Comparison of ENCODE assay signal across 9 mouse cellular contexts in genomic region chr9:44135731-44136411, GRCm38 (mm10). TPM values are rescaled to one million over a fixed set of nuclear protein-coding genes. Genes with fewer than 3 reads are reported as not detected.
DNase-seq lines count a peak whose midpoint lies in the region; ATAC-seq and TF ChIP-seq lines count a peak whose summit lies in the region.
"Had no signal": no experiment of that assay in that cellular context is flagged by ENCODE, and none has a peak within 500 bp of the region (broad histone marks: within the 10 kb centered on the region; RNA-seq: fewer than 3 reads in every experiment).

No protein-coding gene starts in this region.

- ATAC-seq in heart, embryonic 14.5 days (ENCODE audit: insufficient number of reproducible peaks, insufficient read depth, low FRiP score, low read depth): peak; percentile 37; the same call in 1 of the 2 replicates
- peak; percentile 24 for ATAC-seq in heart, postnatal 0 days (ENCODE audit: insufficient read depth, low read depth)
- 0 out of 2 replicates have a peak, but pooled peaks have one; percentile 20 for ATAC-seq in megakaryocyte progenitor cell, adult 5-6 weeks (replicated peaks; ENCODE audit: poor library complexity)

- 7% methylated on average over 7 of the region's 7 CpGs for WGBS in heart, embryonic 14.5 days
- WGBS in heart, postnatal 0 days: 12% methylated on average over 7 of the region's 7 CpGs

- H3K4me3 ChIP-seq in heart, embryonic 14.5 days (ENCODE audit: control insufficient read depth in 1 of 2, insufficient read depth in 1 of 2, low read depth in 1 of 2, low read length in 2 of 2): peak overlapping the region; percentile 73 to 90
- H3K4me3 ChIP-seq in heart, postnatal 0 days (ENCODE audit: low read depth, low read length): peak overlapping the region; percentile 76

- peak; percentile 22; the same call in 1 of the 2 replicates for TF ChIP-seq EP300 in heart, postnatal 0 days (IDR thresholded peaks at IDR 0.05; ENCODE audit: low read depth)

- H3K9ac ChIP-seq in heart, embryonic 14.5 days (ENCODE audit: low read length): peak overlapping the region; percentile 90
- H3K9ac ChIP-seq in heart, postnatal 0 days (replicated peaks; ENCODE audit: low read depth, low read length): peak overlapping the region; percentile 87

- no peak for DNase-seq in heart, adult 18-20 months
- peak; percentile 56 for DNase-seq in brain, embryonic 14.5 days (ENCODE audit: low read depth)
- peak; percentile 37 for DNase-seq in heart, postnatal 0 days (ENCODE audit: low spot score)
- no peak for DNase-seq in ovary, postnatal 10 days (ENCODE audit: low spot score)
- DNase-seq in right cerebral cortex, postnatal 14 days: no peak
- DNase-seq in layer of hippocampus, adult 8-10 months (ENCODE audit: low spot score in 2 of 2): no peak

- peak overlapping the region; percentile 92 to 99 for H3K27ac ChIP-seq in heart, embryonic 14.5 days (replicated peaks in 1 of 2; ENCODE audit: control insufficient read depth in 1 of 2, insufficient read depth in 1 of 2, low read depth in 2 of 2, low read length in 2 of 2)
- peak overlapping the region; percentile 97 for H3K27ac ChIP-seq in heart, postnatal 0 days (ENCODE audit: low read depth)
- H3K27ac ChIP-seq: macrophage had no signal

- peak overlapping the region; percentile 88 for H3K4me2 ChIP-seq in heart, embryonic 14.5 days (ENCODE audit: low read length)
- peak overlapping the region; percentile 91 for H3K4me2 ChIP-seq in heart, postnatal 0 days (ENCODE audit: low read depth, low read length)

- TF ChIP-seq POLR2A in brain, embryonic 14.5 days (IDR thresholded peaks at IDR 0.05; ENCODE audit: borderline replicate concordance, extremely low read depth, insufficient read depth, insufficient read length, poor library complexity, severe bottlenecking): no peak

- TF ChIP-seq CTCF in brain, embryonic 14.5 days (IDR thresholded peaks at IDR 0.05; ENCODE audit: borderline replicate concordance, extremely low read depth, insufficient read depth, insufficient read length): no peak
- no peak for TF ChIP-seq CTCF in heart, postnatal 0 days (IDR thresholded peaks at IDR 0.05; ENCODE audit: low read depth)

- H3K36me3 ChIP-seq in heart, embryonic 14.5 days (ENCODE audit: control insufficient read depth, insufficient read depth, low read length): peaks cover 48% of the 10 kb centered on the region
- peaks cover 43% of the 10 kb centered on the region for H3K36me3 ChIP-seq in heart, postnatal 0 days (replicated peaks; ENCODE audit: control insufficient read depth, insufficient read depth, low read length)

- H3K4me1 ChIP-seq in heart, embryonic 14.5 days (ENCODE audit: control insufficient read depth in 2 of 2, insufficient read depth in 2 of 2, low read length in 2 of 2): peaks cover 28 to 51% of the 10 kb centered on the region in 2 experiments
- peaks cover 23% of the 10 kb centered on the region for H3K4me1 ChIP-seq in heart, postnatal 0 days (ENCODE audit: control insufficient read depth, insufficient read depth)

- H3K9me3 ChIP-seq in heart, embryonic 14.5 days (ENCODE audit: control insufficient read depth, low read length): no peaks in the 10 kb centered on the region
- no peaks in the 10 kb centered on the region for H3K9me3 ChIP-seq in heart, postnatal 0 days (replicated peaks; ENCODE audit: control insufficient read depth, low read length)

- H3K27me3 ChIP-seq in heart, embryonic 14.5 days (ENCODE audit: control insufficient read depth, insufficient read depth, low read length): no peaks in the 10 kb centered on the region
- no peaks in the 10 kb centered on the region for H3K27me3 ChIP-seq in heart, postnatal 0 days (ENCODE audit: control insufficient read depth, insufficient read depth, low read length)

RNA-seq across cellular contexts. Expression of gene Mcam, which starts 1.6 kb away (rescaled TPM):
- polyA plus RNA-seq in heart, embryonic 14.5 days (2014; fragmentation: Nextera tagmentation; extraction: Ambion mirVana): 129 and 130 TPM in 2 replicates
- 10 to 100 TPM; 31.0 to 38.6 TPM for total RNA-seq in heart, adult 18-20 months (2021)
- 28.5 and 28.9 TPM in 2 replicates for polyA plus RNA-seq in brain, embryonic 14.5 days (2012; rRNA removed)
- 190 and 209 TPM in 2 replicates for total RNA-seq in heart, postnatal 0 days (2014; rRNA removed; ENCODE audit: low replicate concordance)
- polyA plus RNA-seq in heart, postnatal 0 days (2015; fragmentation: Nextera tagmentation; extraction: Ambion mirVana): 47.1 and 54.2 TPM in 2 replicates
- total RNA-seq in megakaryocyte progenitor cell, adult 5-6 weeks (2015): 0.12 TPM in 1 of 2 replicates, not detected in the other
- total RNA-seq in megakaryocyte progenitor cell, adult 5-6 weeks (2017): 0.14 TPM in 1 of 2 replicates, not detected in the other
- 10 to 100 TPM; 13.3 to 16.8 (median 14.8) TPM for total RNA-seq in layer of hippocampus, adult 8-10 months (2022)
- polyA plus RNA-seq: macrophage had no signal

RNA-seq across cellular contexts. Expression of gene Rnf26, which starts 22.6 kb away (rescaled TPM):
- polyA plus RNA-seq in heart, embryonic 14.5 days (2014; fragmentation: Nextera tagmentation; extraction: Ambion mirVana): 30.4 and 32.9 TPM in 2 replicates
- total RNA-seq in heart, adult 18-20 months (2021): 1 to 10 TPM; 5.9 to 6.0 TPM
- polyA plus RNA-seq in brain, embryonic 14.5 days (2012; rRNA removed): 31.4 and 34.7 TPM in 2 replicates
- 13.0 and 16.6 TPM in 2 replicates for total RNA-seq in heart, postnatal 0 days (2014; rRNA removed; ENCODE audit: low replicate concordance)
- 13.7 and 14.1 TPM in 2 replicates for polyA plus RNA-seq in heart, postnatal 0 days (2015; fragmentation: Nextera tagmentation; extraction: Ambion mirVana)
- total RNA-seq in megakaryocyte progenitor cell, adult 5-6 weeks (2015): 47.7 and 59.6 TPM in 2 replicates
- 19.1 and 21.2 TPM in 2 replicates for total RNA-seq in megakaryocyte progenitor cell, adult 5-6 weeks (2017)
- 10 to 100 TPM; 27.2 to 31.7 (median 28.4) TPM for total RNA-seq in layer of hippocampus, adult 8-10 months (2022)

RNA-seq across cellular contexts. Expression of gene Gm49380, which starts 22.6 kb away (rescaled TPM):
- polyA plus RNA-seq in heart, embryonic 14.5 days (2014; fragmentation: Nextera tagmentation; extraction: Ambion mirVana): 0.07 and 0.08 TPM in 2 replicates
- total RNA-seq in heart, adult 18-20 months (2021): under 1 TPM in 1 of 2 experiments, not detected in 1; 0.37 TPM
- polyA plus RNA-seq in brain, embryonic 14.5 days (2012; rRNA removed): 0.06 and 0.29 TPM in 2 replicates
- total RNA-seq in heart, postnatal 0 days (2014; rRNA removed; ENCODE audit: low replicate concordance): not detected in 2 replicates
- 0.10 TPM in 1 of 2 replicates, not detected in the other for polyA plus RNA-seq in heart, postnatal 0 days (2015; fragmentation: Nextera tagmentation; extraction: Ambion mirVana)
- total RNA-seq in megakaryocyte progenitor cell, adult 5-6 weeks (2015): not detected in 2 replicates
- total RNA-seq in megakaryocyte progenitor cell, adult 5-6 weeks (2017): not detected in 2 replicates
- total RNA-seq in layer of hippocampus, adult 8-10 months (2022): 1 to 10 TPM in 1 of 4 experiments, under 1 TPM in 3; 0.43 to 1.1 (median 0.58) TPM

RNA-seq across cellular contexts. Expression of gene C1qtnf5, which starts 28.8 kb away (rescaled TPM):
- 2.3 and 2.7 TPM in 2 replicates for polyA plus RNA-seq in heart, embryonic 14.5 days (2014; fragmentation: Nextera tagmentation; extraction: Ambion mirVana)
- total RNA-seq in heart, adult 18-20 months (2021): 1 to 10 TPM; 5.6 to 5.9 TPM
- polyA plus RNA-seq in brain, embryonic 14.5 days (2012; rRNA removed): 5.2 and 6.8 TPM in 2 replicates
- total RNA-seq in heart, postnatal 0 days (2014; rRNA removed; ENCODE audit: low replicate concordance): 9.0 TPM in 2 replicates
- 4.1 and 4.5 TPM in 2 replicates for polyA plus RNA-seq in heart, postnatal 0 days (2015; fragmentation: Nextera tagmentation; extraction: Ambion mirVana)
- not detected in 2 replicates for total RNA-seq in megakaryocyte progenitor cell, adult 5-6 weeks (2015)
- total RNA-seq in megakaryocyte progenitor cell, adult 5-6 weeks (2017): not detected in 2 replicates
- total RNA-seq in layer of hippocampus, adult 8-10 months (2022): 10 to 100 TPM; 14.6 to 23.4 (median 18.8) TPM
- polyA plus RNA-seq: macrophage had no signal

RNA-seq across cellular contexts. Expression of gene Mfrp, which starts 34.3 kb away (rescaled TPM):
- polyA plus RNA-seq in heart, embryonic 14.5 days (2014; fragmentation: Nextera tagmentation; extraction: Ambion mirVana): not detected in 2 replicates
- not detected for total RNA-seq in heart, adult 18-20 months (2021)
- 1.8 and 3.8 TPM in 2 replicates for polyA plus RNA-seq in brain, embryonic 14.5 days (2012; rRNA removed)
- total RNA-seq in heart, postnatal 0 days (2014; rRNA removed; ENCODE audit: low replicate concordance): not detected in 2 replicates
- not detected in 2 replicates for polyA plus RNA-seq in heart, postnatal 0 days (2015; fragmentation: Nextera tagmentation; extraction: Ambion mirVana)
- not detected in 2 replicates for total RNA-seq in megakaryocyte progenitor cell, adult 5-6 weeks (2015)
- 0.12 TPM in 1 of 2 replicates, not detected in the other for total RNA-seq in megakaryocyte progenitor cell, adult 5-6 weeks (2017)
- total RNA-seq in layer of hippocampus, adult 8-10 months (2022): 1 to 10 TPM in 2 of 4 experiments, under 1 TPM in 2; 0.33 to 1.4 (median 0.95) TPM
- polyA plus RNA-seq: macrophage had no signal

Comparison
In these comparisons a context has a peak if more than half of its experiments do, and no peak if none do; other contexts are left out.
1. DNase-seq: peak in brain, embryonic 14.5 days (single experiment) and heart, postnatal 0 days (single experiment); none in heart, adult 18-20 months (0 of 2), ovary, postnatal 10 days (single experiment), right cerebral cortex, postnatal 14 days (single experiment) and layer of hippocampus, adult 8-10 months (0 of 2).
2. RNA of gene Mcam, which starts 1.6 kb away (total RNA-seq): 190 to 209 TPM in heart, postnatal 0 days, 31.0 to 38.6 TPM in heart, adult 18-20 months and 13.3 to 16.8 TPM in layer of hippocampus, adult 8-10 months; 0.12 to 0.14 TPM in megakaryocyte progenitor cell, adult 5-6 weeks; every median in the first group is over 10 times any median in the second.
3. Peak in every context shown above with its lines, with median percentiles within 50 percentile points of each other: ATAC-seq.